Mouse (Mus musculus) intestine, postnatal 0 days (tissue): ENCODE results near the gene Selplg. TPM values are rescaled to one million over a fixed set of nuclear protein-coding genes. Genes with fewer than 3 reads are reported as not detected.

Experiments used
- ATAC-seq: fragments of 200-750 bp; cut with Nextera tagmentation; 2 replicates; pipeline ENCODE4 v1.8.0; 2017; ENCODE audit warnings: mild to moderate bottlenecking, moderate TSS enrichment, moderate library complexity
- H3K27ac ChIP-seq: fragments of 300-500 bp; sonication (generic); 2 replicates; pipeline ENCODE4 v1.5.1; 2014; ENCODE audit warnings: mild to moderate bottlenecking, low read depth, low read length, moderate library complexity
- H3K27me3 ChIP-seq: fragments of 300-500 bp; sonication (generic); replicated peaks from 2 replicates; pipeline ENCODE4 v1.6.1; 2014; ENCODE audit warnings: low read length, mixed read lengths; ENCODE audit not compliant: control insufficient read depth, insufficient read depth
- H3K36me3 ChIP-seq: fragments of 300-500 bp; sonication (generic); 2 replicates; pipeline ENCODE4 v1.6.1; 2014; ENCODE audit warnings: mild to moderate bottlenecking, moderate library complexity; ENCODE audit not compliant: control insufficient read depth, insufficient read depth
- H3K4me1 ChIP-seq: fragments of 300-500 bp; sonication (generic); replicated peaks from 2 replicates; pipeline ENCODE4 v1.6.1; 2014; ENCODE audit warnings: antibody characterized with exemption, low read length, mixed read lengths; ENCODE audit not compliant: control insufficient read depth, insufficient read depth
- H3K4me2 ChIP-seq: fragments of 300-500 bp; sonication (generic); replicated peaks from 2 replicates; pipeline ENCODE4 v1.6.1; 2014; ENCODE audit warnings: low read depth, mild to moderate bottlenecking, moderate library complexity
- H3K4me3 ChIP-seq: fragments of 300-500 bp; sonication (generic); 2 replicates; pipeline ENCODE4 v1.5.1; 2014; ENCODE audit warnings: low read depth, low read length
- H3K9ac ChIP-seq: fragments of 300-500 bp; sonication (generic); 2 replicates; pipeline ENCODE4 v1.6.1; 2014; ENCODE audit warnings: mild to moderate bottlenecking, low read depth, low read length
- H3K9me3 ChIP-seq: fragments of 300-500 bp; sonication (generic); 2 replicates; pipeline ENCODE4 v1.6.1; 2016; ENCODE audit warnings: mixed run types; ENCODE audit not compliant: control insufficient read depth
- CTCF ChIP-seq: sonication (generic); IDR thresholded peaks from 2 replicates; pipeline ENCODE4 v1.5.1; 2016; ENCODE audit warnings: low read depth, mild to moderate bottlenecking, control low read depth, antibody characterized with exemption, moderate library complexity
- WGBS: fragments of 180-500 bp; shearing (Covaris S2); extraction: QIAGEN DNeasy Blood & Tissue Kit; methylation state at CpG from one replicate; pipeline ENCODE4 v1.1.7; 2014; 5-methylcytosine and 5-hydroxymethylcytosine counted together
- polyA plus RNA-seq: library from polyadenylated mRNA; unstranded; fragments of >200 nt; fragmentation: Nextera tagmentation; extraction: Ambion mirVana; gene quantifications from 2 replicates; pipeline ENCODE4 v1.2.1, GENCODE M21; 2015

Selplg gene
- polyA plus RNA-seq, 1 experiment from 2014 or later = 3.2 TPM

DNA sequence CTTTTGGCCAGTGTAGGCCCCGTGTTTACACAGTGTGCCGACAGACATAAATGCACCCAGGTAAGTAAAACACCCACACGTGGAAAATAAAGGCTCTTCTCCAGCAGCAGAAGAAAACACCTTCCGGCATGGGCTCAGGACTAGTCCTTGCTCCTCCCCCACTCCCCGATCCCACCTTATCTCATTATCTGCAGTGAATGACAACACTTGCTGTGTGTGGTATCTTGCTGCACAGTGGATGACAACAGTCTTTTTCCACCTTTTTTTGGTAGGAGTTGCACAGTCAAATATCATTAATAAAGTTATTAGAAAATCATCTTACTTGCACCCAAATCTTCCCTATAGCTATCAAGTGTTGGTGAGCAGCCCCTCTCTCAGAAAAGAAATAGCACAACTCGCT lies 32.5 kb upstream of the Selplg start:
- Histone ChIP-seq H3K27me3 (no peaks in the 10 kb centered on the region), H3K27ac (no peak overlapping the region; the same call in 1 of the 2 replicates), H3K9ac (no peak overlapping the region), H3K36me3 (peaks cover 39% of the 10 kb centered on the region), H3K4me1 (peaks cover 6% of the 10 kb centered on the region), H3K4me2 (no peak overlapping the region), H3K9me3 (no peaks in the 10 kb centered on the region), H3K4me3 (no peak overlapping the region)
- 74% methylated on average over 6 of the region's 6 CpGs for WGBS
- no peak for TF ChIP-seq CTCF
- ATAC-seq = no peak

DNA sequence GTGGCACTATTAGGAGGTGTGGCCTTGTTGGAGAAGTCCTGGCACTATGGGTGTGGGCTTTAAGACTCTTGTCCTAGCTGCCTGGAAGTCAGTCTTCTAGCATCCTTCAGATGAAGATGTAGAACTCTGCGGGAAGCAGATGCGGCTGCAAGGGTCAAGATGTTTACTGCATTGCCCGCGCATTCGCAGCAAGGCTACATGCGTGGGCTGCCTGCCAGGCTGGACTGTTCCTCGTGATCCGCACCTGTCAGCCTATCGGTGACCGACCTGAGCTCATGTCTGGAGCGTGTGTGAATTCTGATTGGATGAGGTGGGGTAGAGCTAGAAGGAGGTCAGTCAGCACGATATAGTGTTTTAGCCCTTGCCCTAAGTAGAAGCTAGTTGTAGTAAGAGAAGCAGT lies 31.6 kb upstream of the Selplg start:
- no peak overlapping the region for H3K9ac ChIP-seq
- no peak overlapping the region for H3K4me3 ChIP-seq
- TF ChIP-seq CTCF = no peak
- no peaks in the 10 kb centered on the region for H3K27me3 ChIP-seq
- 94% methylated on average over 12 of the region's 12 CpGs for WGBS
- ATAC-seq = no peak
- no peak overlapping the region for H3K4me2 ChIP-seq
- peaks cover 39% of the 10 kb centered on the region for H3K36me3 ChIP-seq
- H3K27ac ChIP-seq = no peak overlapping the region
- peaks cover 3% of the 10 kb centered on the region for H3K4me1 ChIP-seq
- H3K9me3 ChIP-seq = no peaks in the 10 kb centered on the region

- ATAC-seq = no peak
- no peak overlapping the region for H3K27ac ChIP-seq
- 94% methylated on average over 4 of the region's 4 CpGs for WGBS
These were observed 30.0 kb upstream of the Selplg start for GRCm38 (mm10) chr5:113862418-113862817.

GRCm38 (mm10) chr5:113861294-113861693 lies 28.9 kb upstream of the Selplg start:
- no peaks in the 10 kb centered on the region for H3K9me3 ChIP-seq
- H3K4me1 ChIP-seq = no peaks in the 10 kb centered on the region
- H3K36me3 ChIP-seq = peaks cover 39% of the 10 kb centered on the region
- no peak overlapping the region for H3K4me3 ChIP-seq
- TF ChIP-seq CTCF = peak; percentile 74
- no peaks in the 10 kb centered on the region for H3K27me3 ChIP-seq
- H3K27ac ChIP-seq = no peak overlapping the region
- no peak overlapping the region for H3K4me2 ChIP-seq
- WGBS = 96% methylated on average over 8 of the region's 8 CpGs
- ATAC-seq = no peak
- H3K9ac ChIP-seq = no peak overlapping the region

More at GRCm38 (mm10) chr5:113862418-113862817, 30.0 kb upstream of the Selplg start:
- TF ChIP-seq CTCF = no peak
- no peak overlapping the region for H3K4me2 ChIP-seq
- no peak overlapping the region for H3K9ac ChIP-seq
- peaks cover 39% of the 10 kb centered on the region for H3K36me3 ChIP-seq
- no peak overlapping the region for H3K4me3 ChIP-seq
- H3K4me1 ChIP-seq = no peaks in the 10 kb centered on the region
- no peaks in the 10 kb centered on the region for H3K27me3 ChIP-seq
- no peaks in the 10 kb centered on the region for H3K9me3 ChIP-seq

DNA sequence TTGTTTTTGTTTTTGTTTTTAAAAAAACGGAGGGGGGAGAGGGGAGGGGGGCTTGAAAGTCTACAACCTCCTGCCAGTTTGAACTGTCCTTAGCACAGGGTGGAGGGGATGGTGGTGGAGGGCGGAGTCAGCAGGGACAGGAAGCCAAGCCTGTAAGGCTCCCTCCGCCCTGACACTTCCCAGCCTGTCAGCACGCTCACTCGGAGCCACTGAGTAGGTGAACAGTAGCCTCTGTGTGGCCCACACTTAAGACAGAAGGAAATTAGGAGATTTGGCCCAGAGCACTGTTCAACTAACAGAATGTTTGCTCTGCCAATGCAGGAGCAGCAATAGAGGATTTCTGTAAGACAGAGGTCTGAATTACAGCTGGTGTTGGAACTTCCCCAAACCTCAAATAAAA lies 26.5 kb upstream of the Selplg start:
- Histone ChIP-seq H3K36me3 (peaks cover 28% of the 10 kb centered on the region), H3K27ac (0 out of 2 replicates have a peak overlapping the region, but pooled peaks have one; percentile 3), H3K9me3 (no peaks in the 10 kb centered on the region), H3K27me3 (no peaks in the 10 kb centered on the region), H3K4me1 (no peaks in the 10 kb centered on the region), H3K4me3 (no peak overlapping the region), H3K9ac (no peak overlapping the region), H3K4me2 (no peak overlapping the region)
- 35% methylated on average over 5 of the region's 5 CpGs for WGBS
- TF ChIP-seq CTCF = no peak
- no peak for ATAC-seq

DNA sequence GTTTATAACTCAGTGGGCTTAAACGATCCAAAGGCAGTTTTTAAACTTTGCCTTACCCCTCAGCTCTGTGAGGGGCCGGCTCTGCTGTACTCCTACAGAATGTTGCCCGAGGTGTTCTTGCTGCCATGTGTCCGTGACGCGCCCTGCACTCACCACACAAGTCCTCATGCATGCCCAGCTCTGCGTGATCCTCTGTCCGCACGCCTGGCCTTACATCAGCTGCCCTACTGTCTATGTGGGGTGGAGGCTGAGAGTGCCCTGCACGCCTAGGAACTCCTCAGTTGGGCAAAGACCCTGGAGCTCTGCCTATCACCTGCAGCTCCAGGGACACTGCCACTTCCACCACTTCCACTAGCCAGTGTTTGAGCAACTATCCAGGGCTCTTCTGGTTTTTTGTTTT lies 26.1 kb upstream of the Selplg start:
- Histone ChIP-seq H3K27me3 (no peaks in the 10 kb centered on the region), H3K4me3 (no peak overlapping the region), H3K4me1 (no peaks in the 10 kb centered on the region), H3K4me2 (no peak overlapping the region), H3K9me3 (no peaks in the 10 kb centered on the region), H3K9ac (no peak overlapping the region), H3K36me3 (peaks cover 26% of the 10 kb centered on the region; the same call in 1 of the 2 replicates), H3K27ac (no peak overlapping the region)
- TF ChIP-seq CTCF = no peak
- ATAC-seq = no peak
- WGBS = 79% methylated on average over 10 of the region's 10 CpGs

DNA sequence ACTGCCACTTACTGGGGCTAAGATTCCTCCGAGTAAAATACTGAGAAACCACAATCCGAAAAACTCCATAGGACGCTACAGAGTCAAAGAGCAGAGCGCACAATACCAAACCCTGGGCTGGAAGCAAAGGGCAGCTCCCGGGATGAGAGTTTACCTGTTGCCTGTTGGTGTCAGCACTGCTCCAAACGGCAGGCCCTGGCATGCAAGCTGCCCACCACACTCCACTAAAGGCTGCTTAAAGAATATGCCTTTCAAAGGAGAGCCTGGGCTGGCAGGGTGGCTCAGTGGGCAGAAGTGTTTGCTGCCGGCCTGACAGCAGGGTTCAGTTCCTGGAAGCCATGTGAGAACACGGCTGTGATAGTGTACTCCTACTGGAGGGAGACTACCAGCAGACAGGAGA lies 25.2 kb upstream of the Selplg start:
- no peak overlapping the region for H3K27ac ChIP-seq
- no peak overlapping the region for H3K4me2 ChIP-seq
- H3K9me3 ChIP-seq = no peaks in the 10 kb centered on the region
- H3K4me3 ChIP-seq = no peak overlapping the region
- no peaks in the 10 kb centered on the region for H3K4me1 ChIP-seq
- peaks cover 21% of the 10 kb centered on the region; the same call in 1 of the 2 replicates for H3K36me3 ChIP-seq
- no peak for ATAC-seq
- no peaks in the 10 kb centered on the region for H3K27me3 ChIP-seq
- H3K9ac ChIP-seq = no peak overlapping the region
- peak; percentile 41 for TF ChIP-seq CTCF
- 62% methylated on average over 8 of the region's 8 CpGs for WGBS
